Mouse (Mus musculus) adrenal gland, postnatal 25 days (tissue): Measurements from ENCODE around the gene Pik3ip1. TPM values are rescaled to one million over a fixed set of nuclear protein-coding genes. Genes with fewer than 3 reads are reported as not detected.

Experiments
- DNase-seq: peaks from one replicate; pipeline ENCODE4 v3.0.0; 2021; ENCODE audit warnings: mixed read lengths
- long read RNA-seq: library from polyadenylated mRNA; stranded (forward); transcript quantifications from one replicate; pipeline ENCODE4 v2.0.0, GENCODE M21; 2021
- total RNA-seq: library from RNA; stranded (reverse); gene quantifications from 2 replicates; pipeline ENCODE4 v1.2.3, GENCODE M21; 2021

Pik3ip1 gene
- 13.1 and 18.5 TPM in 2 replicates for total RNA-seq
- long read RNA-seq, transcript Pik3ip1-201 (6 exons, 2,573 nt): major isoform, 18 of 21 reads
- long read RNA-seq, partial matches to known transcripts: 2 of 21 reads
- long read RNA-seq, other reads (novel, unspliced or antisense): 1 of 21 reads

GRCm38 (mm10) chr11:3329891-3330451 is at the start of gene Pik3ip1:
Gene Pik3ip1, plus strand, starts transcription at chr11:3330401.
- DNase-seq: no peak

GRCm38 (mm10) chr11:3282887-3283286 is 47.3 kb upstream of the Pik3ip1 start:
- DNase-seq: no peak

GRCm38 (mm10) chr11:3283645-3284044 is 46.6 kb upstream of the Pik3ip1 start:
- DNase-seq: no peak

- DNase-seq: no peak
These were observed 44.3 kb upstream of the Pik3ip1 start for GRCm38 (mm10) chr11:3285940-3286339.

- DNase-seq: no peak
These were observed 43.1 kb upstream of the Pik3ip1 start for GRCm38 (mm10) chr11:3287131-3287530.

- no peak for DNase-seq
These were observed 42.3 kb upstream of the Pik3ip1 start for GRCm38 (mm10) chr11:3287921-3288320.

GRCm38 (mm10) chr11:3288521-3289301 is 41.5 kb upstream of the Pik3ip1 start, which contains the start of gene Patz1:
Gene Patz1, plus strand, starts transcription at chr11:3288874.
- DNase-seq: peak; percentile 58

- peak; percentile 81 for DNase-seq
These were observed 40.8 kb upstream of the Pik3ip1 start for GRCm38 (mm10) chr11:3289302-3289802.

- DNase-seq: peak; percentile 82
These were observed 40.2 kb upstream of the Pik3ip1 start for GRCm38 (mm10) chr11:3289803-3290639.

- peak; percentile 57 for DNase-seq
These were observed 39.4 kb upstream of the Pik3ip1 start for GRCm38 (mm10) chr11:3290640-3291310.

GRCm38 (mm10) chr11:3291311-3292061 is 38.7 kb upstream of the Pik3ip1 start:
- DNase-seq: no peak

GRCm38 (mm10) chr11:3292062-3292421 is 38.2 kb upstream of the Pik3ip1 start:
- DNase-seq: peak; percentile 43

GRCm38 (mm10) chr11:3292711-3293249 is 37.4 kb upstream of the Pik3ip1 start:
- DNase-seq: no peak

GRCm38 (mm10) chr11:3293361-3293760 is 36.8 kb upstream of the Pik3ip1 start:
- DNase-seq: no peak

GRCm38 (mm10) chr11:3294641-3295040 is 35.6 kb upstream of the Pik3ip1 start:
- no peak for DNase-seq

- DNase-seq: no peak
These were observed 34.1 kb upstream of the Pik3ip1 start for GRCm38 (mm10) chr11:3296056-3296455.

- DNase-seq: no peak
These were observed 32.1 kb upstream of the Pik3ip1 start for GRCm38 (mm10) chr11:3297871-3298812.

- no peak for DNase-seq
These were observed 31.4 kb upstream of the Pik3ip1 start for GRCm38 (mm10) chr11:3298813-3299185.

GRCm38 (mm10) chr11:3301075-3301474 is 29.1 kb upstream of the Pik3ip1 start:
- DNase-seq: no peak

GRCm38 (mm10) chr11:3302385-3302784 is 27.8 kb upstream of the Pik3ip1 start:
- DNase-seq: no peak
